ENCODE assay signal across 17 mouse cellular contexts in the genomic region with DNA sequence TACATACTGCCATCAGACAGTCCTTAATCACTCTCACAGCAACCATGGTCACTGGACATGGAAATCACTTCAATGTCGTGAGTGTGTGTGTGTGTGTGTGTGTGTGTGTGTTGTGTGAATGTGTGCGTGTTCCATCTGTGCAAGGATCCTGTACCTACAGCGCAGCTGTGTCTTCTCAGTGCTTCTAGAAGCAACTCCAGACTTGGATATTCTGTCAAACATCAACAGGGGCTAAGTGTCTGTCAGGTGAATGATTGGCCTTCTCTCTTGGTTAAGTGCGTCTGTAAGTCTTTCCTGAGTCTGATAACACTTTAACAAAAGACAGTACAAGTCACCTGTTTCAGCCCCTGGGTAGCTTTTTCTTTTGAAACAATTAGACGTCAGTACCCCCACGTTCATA.
"Had no signal": no experiment of that assay in that cellular context is flagged by ENCODE, and none has a peak within 500 bp of the region (broad histone marks: within the 10 kb centered on the region; RNA-seq: fewer than 3 reads in every experiment).

No protein-coding gene starts in this region.

- ATAC-seq: liver, postnatal 0 days; lung, postnatal 0 days; midbrain, embryonic 13.5 days; midbrain, embryonic 15.5 days had no signal

- H3K4me2 ChIP-seq: lung, embryonic 15.5 days; midbrain, embryonic 13.5 days; midbrain, embryonic 15.5 days; neural tube, embryonic 12.5 days; stomach, embryonic 15.5 days had no signal

- H3K4me1 ChIP-seq: lung, embryonic 15.5 days; megakaryocyte, embryonic 14.5 days; midbrain, embryonic 13.5 days; midbrain, embryonic 15.5 days; neural tube, embryonic 12.5 days; stomach, embryonic 15.5 days had no signal

- DNase-seq: liver, postnatal 0 days; lung, adult 2 months; lung, postnatal 14 days; lung, postnatal 36 days; right cerebral cortex, postnatal 14 days; thymus, adult 2 months; thymus, postnatal 25 days; thymus, postnatal 4 days had no signal

- H3K9me3 ChIP-seq: lung, embryonic 15.5 days; megakaryocyte, embryonic 14.5 days; midbrain, embryonic 13.5 days; midbrain, embryonic 15.5 days; neural tube, embryonic 12.5 days; stomach, embryonic 15.5 days had no signal

- H3K27me3 ChIP-seq: lung, embryonic 15.5 days; megakaryocyte, embryonic 14.5 days; midbrain, embryonic 13.5 days; midbrain, embryonic 15.5 days; neural tube, embryonic 12.5 days; stomach, embryonic 15.5 days had no signal

- H3K4me3 ChIP-seq: lung, embryonic 15.5 days; megakaryocyte, embryonic 14.5 days; midbrain, embryonic 13.5 days; midbrain, embryonic 15.5 days; neural tube, embryonic 12.5 days; stomach, embryonic 15.5 days had no signal

- H3K9ac ChIP-seq: liver, postnatal 0 days; lung, embryonic 15.5 days; midbrain, embryonic 13.5 days; midbrain, embryonic 15.5 days; neural tube, embryonic 12.5 days; stomach, embryonic 15.5 days had no signal

- H3K27ac ChIP-seq: lung, embryonic 15.5 days; macrophage; midbrain, embryonic 13.5 days; midbrain, embryonic 15.5 days; neural tube, embryonic 12.5 days; stomach, embryonic 15.5 days; stomach, postnatal 0 days had no signal

- H3K36me3 ChIP-seq: lung, embryonic 15.5 days; midbrain, embryonic 13.5 days; midbrain, embryonic 15.5 days; neural tube, embryonic 12.5 days; stomach, embryonic 15.5 days had no signal
